Mouse (Mus musculus) embryo, embryonic 10 days (tissue): ENCODE measurements around the gene Cant1.
A peak's percentile ranks its signal among the peaks of the same experiment; 100 is the strongest.
"Not testable (repeated sequence)": the region's sequence is repeated elsewhere in the genome, so short reads cannot be mapped to it uniquely, and the experiment has no call there.

ENCODE experiments used
- DNase-seq: peaks from one replicate; pipeline ENCODE4 v3.0.0-alpha.2; 2015; ENCODE audit warnings: low spot score

Gene Cant1

GRCm38 (mm10) chr11:118407318-118407910 lies 11.5 kb downstream of the Cant1 start:
- DNase-seq: no peak

DNA sequence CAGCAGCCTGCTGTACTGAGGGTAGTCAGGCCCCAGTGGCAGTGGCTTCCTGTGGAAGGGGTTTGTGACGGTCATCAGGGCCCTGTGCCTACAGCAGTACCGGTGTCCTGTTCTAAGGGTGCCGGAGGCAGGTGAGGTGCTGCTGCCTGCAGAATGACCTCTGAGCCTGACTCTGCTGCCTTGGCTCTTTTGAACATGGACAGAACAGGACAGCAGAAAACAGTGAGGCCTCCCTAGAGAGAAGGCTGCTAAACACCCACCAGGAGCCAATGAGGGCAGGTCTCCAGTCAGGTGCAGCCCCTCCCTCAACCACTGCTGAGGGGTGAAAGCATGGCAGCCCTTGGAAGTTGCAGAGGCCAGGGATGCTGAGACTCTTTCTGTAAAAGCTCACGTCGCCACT lies 12.4 kb downstream of the Cant1 start:
- DNase-seq: no peak

DNA sequence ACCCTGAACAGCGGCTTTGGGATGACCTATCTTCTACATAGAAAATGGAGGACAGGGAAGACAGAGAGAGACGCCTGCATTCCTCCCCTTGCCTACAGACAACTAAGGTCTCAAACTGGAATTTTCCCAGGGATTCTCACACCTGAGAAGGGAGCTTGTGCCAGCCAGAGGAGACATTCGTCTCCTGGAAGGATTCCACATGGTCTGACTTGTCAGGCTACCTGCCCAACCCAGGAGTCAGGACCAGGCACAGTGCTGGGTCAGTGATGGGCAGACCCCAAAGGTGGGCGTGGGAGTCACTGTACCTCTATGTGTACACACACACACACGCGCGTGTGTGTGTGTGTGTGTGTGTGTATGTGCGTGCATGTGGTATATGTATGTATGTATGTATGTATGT lies 13.6 kb downstream of the Cant1 start:
- DNase-seq: no peak

DNA sequence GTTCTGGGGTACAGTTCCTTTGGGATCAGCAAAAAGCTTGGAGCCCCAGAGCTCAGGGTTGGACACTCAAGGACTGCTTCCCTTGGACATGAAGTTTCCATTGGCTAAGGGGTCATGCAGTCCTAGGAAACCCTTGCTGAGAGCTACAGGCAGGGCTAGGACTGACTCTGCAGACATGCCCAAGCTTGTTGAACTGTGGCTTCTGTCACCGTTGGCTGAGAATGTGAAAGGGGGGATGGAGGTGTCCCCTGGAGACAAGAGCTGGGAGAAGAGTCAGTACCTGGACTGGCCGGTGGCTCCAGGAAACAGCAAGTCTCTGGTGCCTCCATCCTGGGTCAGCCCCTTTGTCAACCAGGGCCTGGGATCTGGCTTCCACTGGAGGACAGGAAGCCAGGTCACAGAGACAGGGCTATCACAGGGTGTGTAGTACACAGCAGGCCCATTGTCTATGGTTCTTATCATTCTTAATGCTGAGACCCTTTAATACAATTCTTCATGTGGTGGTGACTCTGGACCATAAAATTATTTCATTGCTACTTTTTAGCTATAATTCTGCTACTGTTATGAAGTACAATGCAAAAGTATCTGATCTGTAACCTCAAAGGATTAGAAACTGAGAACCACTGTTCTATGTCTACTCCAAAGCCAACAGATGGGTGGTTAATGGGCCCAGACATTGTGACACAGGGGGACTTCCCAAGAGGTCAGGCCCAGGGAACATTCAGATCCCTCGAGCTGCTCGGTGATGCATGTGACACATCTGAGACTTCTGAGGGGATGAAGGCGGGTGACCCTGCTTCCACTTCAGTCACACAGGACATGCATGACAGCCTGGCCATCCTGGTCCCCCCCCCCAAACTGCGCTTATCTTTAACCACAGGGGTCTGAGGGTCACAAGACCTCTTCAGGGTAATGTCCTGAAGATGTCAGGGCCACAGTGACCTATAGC lies 14.7 kb downstream of the Cant1 start:
- no peak for DNase-seq

DNA sequence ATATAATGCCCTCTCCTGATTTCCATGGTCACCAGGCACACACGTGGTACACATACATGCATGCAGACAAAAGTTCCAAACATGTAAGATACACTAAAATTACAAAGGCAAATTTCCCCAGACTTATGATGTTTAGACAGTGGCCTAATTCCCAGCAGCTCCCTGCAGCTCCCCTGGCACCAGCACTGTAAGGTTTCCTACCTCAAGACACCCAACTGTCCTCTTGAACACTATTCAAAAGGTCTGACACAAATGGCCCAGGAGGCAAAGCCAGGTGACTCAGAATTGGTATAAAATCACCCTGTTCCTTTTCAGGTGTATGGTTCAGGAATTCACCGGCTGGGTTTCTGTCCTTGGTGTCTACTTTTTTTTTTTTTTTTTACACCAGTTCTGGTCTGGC lies 15.7 kb downstream of the Cant1 start:
- no peak for DNase-seq

DNA sequence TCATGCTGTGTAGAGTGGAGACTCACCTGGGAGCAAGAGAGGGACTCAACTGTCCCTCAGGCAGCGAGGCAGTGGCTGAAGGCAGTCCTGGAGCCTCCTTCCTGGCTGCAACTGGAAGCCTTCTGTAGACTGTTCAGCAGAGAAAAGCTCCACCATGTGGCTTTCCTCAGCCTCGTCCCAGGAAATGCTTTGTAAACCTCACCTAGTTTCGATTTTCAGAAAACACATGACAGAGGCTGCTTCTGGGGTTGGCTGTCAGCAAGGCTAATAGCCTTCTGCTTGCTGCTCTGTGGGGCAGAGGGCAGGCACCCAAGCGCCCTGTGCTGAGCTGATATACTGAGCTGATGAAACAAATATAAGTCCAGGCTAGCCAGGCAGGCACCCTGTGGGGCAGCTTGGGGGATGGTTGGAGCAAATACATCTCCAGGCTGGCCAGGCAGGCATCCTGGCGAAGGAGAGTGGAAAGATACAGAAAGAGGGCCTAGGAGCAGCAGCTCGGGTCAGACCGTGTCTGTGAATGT lies 17.1 kb downstream of the Cant1 start, which contains the start of gene Lgals3bp:
Lgals3bp (minus strand) TSS at position 333 of the 521 bp plus-strand sequence.
- peak; percentile 30 for DNase-seq

GRCm38 (mm10) chr11:118401195-118401594 lies 17.7 kb downstream of the Cant1 start:
- DNase-seq: no peak

DNA sequence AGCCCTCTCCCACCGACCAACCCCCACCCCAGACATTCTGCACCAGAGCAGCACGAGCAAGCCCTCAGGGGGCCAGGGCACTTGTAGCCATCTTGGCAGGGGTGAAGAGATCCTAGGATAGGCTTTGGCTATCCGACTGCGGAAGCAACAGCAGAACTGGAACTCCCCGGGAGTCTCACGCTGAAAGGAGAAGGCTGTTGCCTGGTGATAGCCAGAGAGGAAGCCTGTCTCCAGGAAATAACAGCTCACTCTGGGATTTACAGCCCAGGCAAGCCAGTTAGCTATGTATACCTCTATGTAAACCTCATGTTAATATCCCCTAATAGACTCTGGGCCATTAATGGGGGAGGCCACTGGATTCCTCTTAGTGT lies 18.3 kb downstream of the Cant1 start:
- peak; percentile 17 for DNase-seq

DNA sequence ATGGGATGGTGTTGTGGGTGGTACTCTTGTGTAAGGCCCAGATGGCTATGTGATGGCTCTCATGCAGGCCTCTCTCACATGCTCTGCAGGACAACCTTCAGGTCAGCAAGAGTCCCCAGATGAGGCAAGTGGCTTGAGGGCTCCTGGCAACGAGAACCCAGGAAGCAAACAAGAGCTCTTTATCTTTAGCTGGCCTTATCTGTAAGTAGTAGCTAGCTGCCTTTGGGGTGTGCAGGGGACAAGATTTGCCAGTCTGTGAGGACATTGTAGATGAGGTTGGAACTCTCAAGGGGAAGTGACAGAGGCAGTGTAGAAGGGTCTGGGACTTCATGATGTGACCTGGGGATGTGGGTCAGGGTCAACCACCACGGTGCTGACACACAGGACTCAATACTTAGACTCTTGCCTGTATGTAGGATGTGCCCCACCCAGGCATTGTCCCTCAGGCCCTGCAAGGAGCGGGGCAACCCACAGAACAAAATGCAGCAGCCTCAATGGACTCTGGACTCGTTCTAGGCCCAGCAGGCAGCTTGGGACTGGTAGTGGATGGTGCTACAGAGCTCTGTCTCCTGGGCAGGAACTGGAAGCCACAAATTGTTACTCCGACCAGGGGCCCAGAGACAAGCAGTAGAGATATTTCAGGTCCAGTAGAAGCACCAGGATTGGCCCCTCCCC lies 18.9 kb downstream of the Cant1 start:
- DNase-seq: no peak

GRCm38 (mm10) chr11:118397806-118398530 lies 20.9 kb downstream of the Cant1 start:
- DNase-seq: no peak

- no peak for DNase-seq
Observed at GRCm38 (mm10) chr11:118394538-118394937, 24.3 kb downstream of the Cant1 start.

DNA sequence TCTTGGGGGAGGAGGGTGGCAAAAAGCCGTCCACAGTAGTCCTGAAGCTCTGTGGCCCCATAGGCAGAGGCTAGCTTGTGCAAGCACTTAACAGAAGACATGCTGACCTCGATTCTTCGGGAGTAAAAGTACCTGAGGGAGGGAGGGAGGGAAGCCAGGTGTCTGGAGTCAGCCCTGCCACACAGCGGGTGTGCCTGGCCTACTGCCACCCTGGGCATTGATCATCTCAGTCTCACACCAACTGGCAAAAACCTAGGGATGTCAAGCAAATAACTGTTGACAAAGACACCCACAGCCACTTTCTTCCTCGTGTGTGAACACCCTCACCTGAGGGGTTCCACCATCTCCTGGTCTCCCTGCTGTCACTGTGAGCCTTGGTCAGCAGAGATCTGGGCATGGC lies 24.9 kb downstream of the Cant1 start:
- DNase-seq: no peak

DNA sequence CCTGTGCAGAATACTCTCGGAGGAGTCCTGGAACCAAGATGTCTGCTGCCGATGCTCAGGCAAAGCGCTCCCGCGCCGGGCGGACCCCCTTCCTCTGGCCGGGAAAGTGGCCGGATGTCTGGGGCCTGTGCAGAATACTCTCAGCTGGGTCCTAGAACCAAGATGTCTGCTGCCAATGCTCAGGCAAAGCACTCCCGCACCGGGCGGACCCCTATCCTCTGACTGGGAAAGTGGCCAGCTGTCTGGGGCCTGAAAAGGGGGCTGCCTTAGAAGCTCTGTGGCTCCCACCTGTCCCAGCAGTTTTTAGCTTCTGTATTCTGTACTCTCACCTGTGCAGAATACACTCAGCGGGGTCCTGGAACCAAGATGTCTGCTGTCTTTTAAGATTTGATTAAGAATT lies 31.1 kb downstream of the Cant1 start:
- DNase-seq: not testable (repeated sequence)

DNA sequence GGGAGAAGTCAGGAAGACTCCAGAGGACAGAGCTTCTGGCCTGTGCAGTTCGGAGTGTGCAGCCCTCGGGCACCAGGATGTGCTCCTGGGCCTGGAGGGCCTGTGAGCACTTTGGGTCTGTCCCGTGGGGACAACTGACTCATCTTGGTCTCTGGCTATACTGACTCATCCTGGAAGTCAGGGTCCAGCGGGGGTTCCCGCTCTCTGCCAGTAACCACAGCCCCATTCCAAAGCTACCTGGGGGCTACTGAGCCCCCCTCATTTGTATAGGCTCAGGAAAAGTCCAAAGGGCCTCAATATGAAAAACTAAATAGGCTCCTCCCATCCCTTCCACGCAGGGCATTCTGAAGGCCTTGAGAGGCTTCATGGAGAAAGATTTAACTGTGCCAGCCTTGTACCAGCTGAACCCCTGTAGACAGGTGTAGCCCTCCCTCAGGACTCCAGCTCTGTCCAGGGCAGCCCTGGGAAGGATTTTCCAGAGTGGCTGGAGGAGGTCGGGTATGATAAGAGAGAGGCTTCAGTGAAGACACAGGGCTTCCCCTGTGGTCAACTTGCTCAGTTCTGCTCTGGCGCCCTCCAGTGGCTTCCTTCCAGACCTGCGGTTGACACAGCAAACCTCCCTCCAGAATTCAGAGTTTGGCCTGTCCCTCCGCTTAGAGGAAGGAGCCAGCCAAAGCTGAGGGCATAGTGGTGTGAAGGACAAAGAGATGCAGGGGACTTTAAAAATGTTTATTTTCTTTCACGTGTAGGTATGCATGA lies 39.5 kb downstream of the Cant1 start:
- DNase-seq: peak; percentile 89

GRCm38 (mm10) chr11:118378656-118379055 lies 40.2 kb downstream of the Cant1 start:
- DNase-seq: no peak

- not testable (repeated sequence) for DNase-seq
Observed at GRCm38 (mm10) chr11:118376323-118376722, 42.6 kb downstream of the Cant1 start.

GRCm38 (mm10) chr11:118375881-118376280 lies 43.0 kb downstream of the Cant1 start:
- DNase-seq: no peak

DNA sequence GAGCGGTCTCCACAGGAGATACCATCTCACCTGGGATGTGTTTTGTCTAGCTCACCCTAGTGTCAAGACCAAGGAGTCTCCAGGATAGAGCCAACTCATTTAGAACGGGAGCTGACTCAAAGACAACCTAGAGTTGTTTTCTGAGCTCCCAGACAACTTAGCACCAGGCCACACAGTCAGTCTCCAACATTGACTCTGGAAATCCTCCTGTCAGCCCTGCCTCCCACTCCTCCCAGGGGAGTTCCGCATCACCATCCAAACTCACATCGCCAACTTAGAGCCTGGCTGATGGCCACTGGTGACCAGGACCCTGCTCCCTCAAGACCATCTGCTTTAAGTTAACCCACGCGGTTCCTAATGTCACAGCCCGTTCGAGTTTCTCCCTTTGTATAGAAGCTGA lies 43.4 kb downstream of the Cant1 start:
- no peak for DNase-seq

GRCm38 (mm10) chr11:118375006-118375405 lies 43.9 kb downstream of the Cant1 start:
- no peak for DNase-seq

DNA sequence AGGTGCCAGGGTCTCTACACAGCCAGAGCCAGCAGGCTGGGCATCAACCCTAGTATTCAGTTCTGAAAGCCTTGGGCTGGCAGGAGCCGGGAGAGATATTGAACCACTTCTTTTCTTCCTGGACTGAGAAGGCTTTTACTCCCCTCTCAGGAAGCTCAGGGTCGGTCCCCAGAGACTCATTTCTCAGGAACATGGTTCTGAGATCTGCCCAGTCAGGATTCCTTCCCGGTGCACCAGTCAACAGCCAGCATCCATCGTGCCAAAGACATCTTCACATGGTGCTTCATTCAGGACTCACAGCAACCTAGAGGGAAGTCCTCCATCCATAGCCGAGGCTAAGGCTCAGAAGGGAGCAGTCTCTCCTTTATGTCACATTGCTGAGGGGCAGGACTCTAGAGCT lies 44.4 kb downstream of the Cant1 start:
- DNase-seq: no peak

GRCm38 (mm10) chr11:118372641-118373040 lies 46.2 kb downstream of the Cant1 start:
- DNase-seq: no peak
